8 mouse cellular contexts compared by ENCODE assay signal in the genomic region with DNA sequence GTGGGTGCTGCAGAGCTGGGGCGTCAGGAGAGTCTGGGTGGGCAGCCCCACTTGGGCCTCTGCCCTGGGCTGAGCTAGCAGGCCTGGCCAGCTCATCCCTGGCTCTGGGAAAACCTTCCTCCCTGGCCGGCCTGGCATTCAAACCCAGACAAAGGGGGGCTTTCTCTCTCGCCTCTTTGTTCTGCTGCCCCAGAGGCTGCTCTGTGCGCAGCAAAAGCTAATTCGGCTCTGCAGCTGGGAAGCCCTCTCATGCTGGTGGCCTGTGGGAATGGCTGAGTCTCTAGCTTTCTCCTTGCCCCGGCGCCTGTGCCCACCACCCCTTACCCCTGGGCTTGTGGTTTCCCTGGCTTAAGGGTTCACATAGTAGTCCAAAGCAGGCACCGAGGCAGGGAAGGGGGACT. TPM values are rescaled to one million over a fixed set of nuclear protein-coding genes. Genes with fewer than 3 reads are reported as not detected.
DNase-seq lines count a peak whose midpoint lies in the region; ATAC-seq lines count a peak whose summit lies in the region.

No protein-coding gene starts in this region.

- peak overlapping the region; percentile 90 for H3K4me3 ChIP-seq in megakaryocyte, embryonic 14.5 days (replicated peaks)
- H3K4me3 ChIP-seq in liver, embryonic 12.5 days: no peak overlapping the region
- no peak overlapping the region for H3K4me3 ChIP-seq in stomach, embryonic 16.5 days (replicated peaks; ENCODE audit: low read length)

- H3K4me1 ChIP-seq in megakaryocyte, embryonic 14.5 days: peaks cover 78% of the 10 kb centered on the region
- peaks cover 96% of the 10 kb centered on the region for H3K4me1 ChIP-seq in liver, embryonic 12.5 days
- peaks cover 71% of the 10 kb centered on the region for H3K4me1 ChIP-seq in stomach, embryonic 16.5 days (ENCODE audit: control insufficient read depth, insufficient read depth, low read length)

- H3K27ac ChIP-seq in liver, embryonic 12.5 days: peak overlapping the region; percentile 99
- peak overlapping the region; percentile 56 for H3K27ac ChIP-seq in stomach, embryonic 16.5 days (ENCODE audit: low read length)

- H3K9me3 ChIP-seq in megakaryocyte, embryonic 14.5 days: no peaks in the 10 kb centered on the region
- no peaks in the 10 kb centered on the region for H3K9me3 ChIP-seq in liver, embryonic 12.5 days (replicated peaks)
- no peaks in the 10 kb centered on the region for H3K9me3 ChIP-seq in stomach, embryonic 16.5 days (replicated peaks; ENCODE audit: control insufficient read depth, low read length)

- WGBS in liver, embryonic 12.5 days (ENCODE audit: insufficient replicate concordance): 79% methylated on average over 8 of the region's 8 CpGs
- 71% methylated on average over 8 of the region's 8 CpGs for WGBS in stomach, embryonic 16.5 days

- 0 out of 2 replicates have a peak overlapping the region, but pooled peaks have one; percentile 43 for H3K9ac ChIP-seq in liver, embryonic 12.5 days
- peak overlapping the region; percentile 53; the same call in 1 of the 2 replicates for H3K9ac ChIP-seq in stomach, embryonic 16.5 days (ENCODE audit: low read length)

- ATAC-seq in megakaryocyte, adult 5-6 weeks (ENCODE audit: poor library complexity, severe bottlenecking): no peak
- ATAC-seq in liver, embryonic 12.5 days: no peak
- ATAC-seq in stomach, embryonic 16.5 days (ENCODE audit: insufficient read depth, low FRiP score): no peak

- peak overlapping the region; percentile 99; the same call in 1 of the 2 replicates for H3K4me2 ChIP-seq in liver, embryonic 12.5 days
- H3K4me2 ChIP-seq in stomach, embryonic 16.5 days (ENCODE audit: low read depth, low read length): peak overlapping the region; percentile 93; the same call in 1 of the 2 replicates

- DNase-seq in cerebellum, postnatal 10 days: peak; percentile 39 to 60
- no peak for DNase-seq in cerebellum, adult 9-10 months
- no peak for DNase-seq in thymus, adult 18-20 months
- DNase-seq in thymus, postnatal 25 days: no peak

- peaks cover 96% of the 10 kb centered on the region for H3K36me3 ChIP-seq in megakaryocyte, embryonic 14.5 days (replicated peaks; ENCODE audit: low read length)
- peaks cover 70% of the 10 kb centered on the region for H3K36me3 ChIP-seq in liver, embryonic 12.5 days
- no peaks in the 10 kb centered on the region for H3K36me3 ChIP-seq in stomach, embryonic 16.5 days (ENCODE audit: control insufficient read depth, insufficient read depth, low read length)

- H3K27me3 ChIP-seq in megakaryocyte, embryonic 14.5 days (replicated peaks): no peaks in the 10 kb centered on the region
- no peaks in the 10 kb centered on the region for H3K27me3 ChIP-seq in liver, embryonic 12.5 days (replicated peaks)
- H3K27me3 ChIP-seq in stomach, embryonic 16.5 days (ENCODE audit: control insufficient read depth, insufficient read depth, low read length): no peaks in the 10 kb centered on the region

RNA-seq across cellular contexts. Expression of a gene that starts 5.7 kb away (rescaled TPM):
- 207 and 435 TPM in 2 replicates for polyA plus RNA-seq in megakaryocyte, embryonic 14.5 days (2012; ENCODE audit: insufficient read depth, low replicate concordance)
- total RNA-seq in megakaryocyte, adult 5-6 weeks (2015): 14.1 and 18.2 TPM in 2 replicates
- total RNA-seq in megakaryocyte, adult 5-6 weeks (2017): 18.0 and 20.1 TPM in 2 replicates
- polyA plus RNA-seq in liver, embryonic 12.5 days (2016; fragmentation: Nextera tagmentation; extraction: Ambion mirVana): 19.0 and 19.5 TPM in 2 replicates
- 11.8 and 16.2 TPM in 2 replicates for polyA plus RNA-seq in stomach, embryonic 16.5 days (2015; fragmentation: Nextera tagmentation; extraction: Ambion mirVana)

Comparison
In these comparisons a context has a peak if more than half of its experiments do, and no peak if none do; other contexts are left out.
1. DNase-seq: peak in cerebellum, postnatal 10 days (2 of 2); none in cerebellum, adult 9-10 months (single experiment), thymus, adult 18-20 months (0 of 2) and thymus, postnatal 25 days (single experiment).
2. RNA of a gene that starts 5.7 kb away (polyA plus RNA-seq): 207 to 435 TPM in megakaryocyte, embryonic 14.5 days; 19.0 to 19.5 TPM in liver, embryonic 12.5 days and 11.8 to 16.2 TPM in stomach, embryonic 16.5 days; every median in the first group is over 10 times any median in the second.